Mouse (Mus musculus) CH12.LX (cell line): ENCODE measurements at regions not wholly inside any gene's neighbourhood (a gene's known extent, or its start where the extent isn't known, plus 50 kb on each side); places are given as distances from the start of the nearest gene placed in this dataset.

Experiments used
- DNase-seq: peaks from one replicate; pipeline ENCODE4 v3.0.0-alpha.2; 2013; ENCODE audit errors: extremely low read depth
- H3K27ac ChIP-seq: 2 replicates; pipeline ENCODE4 v1.5.1; 2012; ENCODE audit warnings: low read depth, mild to moderate bottlenecking, control low read depth, moderate library complexity; ENCODE audit not compliant: insufficient read depth
- H3K27me3 ChIP-seq: replicated peaks from 2 replicates; pipeline ENCODE3; 2012; ENCODE audit warnings: inconsistent platforms
- H3K36me3 ChIP-seq, 2 experiments: replicated peaks in 1 of 2; 2 replicates each; pipeline versions ENCODE3 to v1.6.1; 2012; ENCODE audit warnings: inconsistent platforms in 1 of 2, low read length in 1 of 2, mild to moderate bottlenecking in 1 of 2, mixed read lengths in 1 of 2, moderate library complexity in 1 of 2; ENCODE audit not compliant: control insufficient read depth in 1 of 2, insufficient read depth in 1 of 2
- H3K4me1 ChIP-seq, 2 experiments: 2 replicates each; pipeline ENCODE4 v1.6.1; 2012; ENCODE audit warnings: inconsistent platforms in 1 of 2, moderate library complexity in 1 of 2; ENCODE audit not compliant: insufficient read depth in 2 of 2, control insufficient read depth in 1 of 2
- H3K4me2 ChIP-seq: 2 replicates; pipeline ENCODE4 v1.6.1; 2012; ENCODE audit warnings: low read depth, mild to moderate bottlenecking, control low read depth; ENCODE audit not compliant: poor library complexity, insufficient read depth, severe bottlenecking
- H3K4me3 ChIP-seq, 3 experiments: fragments of 150-350 bp in 1 of 3; sonication (generic) in 1 of 3; replicated peaks in 1 of 3; 2 replicates each; pipeline versions ENCODE3 to v1.5.1; 2011 to 2012; ENCODE audit warnings: low read depth in 2 of 3, low read length in 2 of 3, mild to moderate bottlenecking in 2 of 3, moderate library complexity in 2 of 3, control low read depth in 1 of 3, improper control_type of control experiment in 1 of 3, inconsistent platforms in 1 of 3, mixed read lengths in 1 of 3; ENCODE audit not compliant: poor library complexity in 1 of 3
- H3K79me2 ChIP-seq: replicated peaks from 2 replicates; pipeline ENCODE4 v1.6.1; 2012; ENCODE audit warnings: mild to moderate bottlenecking, moderate library complexity; ENCODE audit not compliant: control insufficient read depth, poor library complexity, insufficient read depth, severe bottlenecking; ENCODE audit errors: extremely low read depth
- H3K9ac ChIP-seq: 2 replicates; pipeline ENCODE4 v1.6.1; 2012; ENCODE audit warnings: low read depth, mild to moderate bottlenecking, control low read depth, moderate library complexity; ENCODE audit not compliant: insufficient read depth
- H3K9me3 ChIP-seq: replicated peaks from 2 replicates; pipeline ENCODE3; 2012; ENCODE audit warnings: low read length, inconsistent platforms, mixed read lengths
- CHD1 ChIP-seq: IDR thresholded peaks from 2 replicates; pipeline ENCODE4 v1.6.1; 2012; ENCODE audit warnings: low read depth, low read length, improper control_type of control experiment, inconsistent platforms
- CTCF ChIP-seq, 2 experiments: IDR thresholded peaks in 1 of 2; conservative IDR thresholded peaks in 1 of 2; 2 replicates each; pipeline ENCODE4 v1.5.1; 2011 to 2012; ENCODE audit warnings: low read depth in 2 of 2, low read length in 2 of 2, improper control_type of control experiment in 1 of 2, inconsistent platforms in 1 of 2, mild to moderate bottlenecking in 1 of 2, moderate library complexity in 1 of 2
- E2F4 ChIP-seq: IDR thresholded peaks from 2 replicates; pipeline ENCODE4 v1.6.1; 2011; ENCODE audit warnings: low read depth, low read length, improper control_type of control experiment; ENCODE audit not compliant: insufficient replicate concordance
- ELF1 ChIP-seq: IDR thresholded peaks from 2 replicates; pipeline ENCODE4 v1.6.1; 2014; ENCODE audit warnings: low read depth, mild to moderate bottlenecking, inconsistent platforms, low read length, improper control_type of control experiment
- ETS1 ChIP-seq: conservative IDR thresholded peaks from 2 replicates; pipeline ENCODE4 v1.6.1; 2012; ENCODE audit warnings: low read depth, mild to moderate bottlenecking, inconsistent platforms, low read length, improper control_type of control experiment, moderate library complexity
- HCFC1 ChIP-seq: IDR thresholded peaks from 2 replicates; pipeline ENCODE4 v1.6.1; 2012; ENCODE audit warnings: low read depth, mild to moderate bottlenecking, inconsistent platforms, low read length, improper control_type of control experiment
- IRF4 ChIP-seq: IDR thresholded peaks from 2 replicates; pipeline ENCODE4 v1.6.1; 2014; ENCODE audit warnings: low read depth, mild to moderate bottlenecking, inconsistent platforms, low read length, improper control_type of control experiment
- JUND ChIP-seq: conservative IDR thresholded peaks from 2 replicates; pipeline ENCODE4 v1.6.1; 2011; ENCODE audit warnings: low read depth, low read length, improper control_type of control experiment
- KAT2A ChIP-seq: IDR thresholded peaks from 2 replicates; pipeline ENCODE4 v1.6.1; 2012; ENCODE audit warnings: low read length, improper control_type of control experiment, inconsistent platforms; ENCODE audit not compliant: insufficient replicate concordance
- MAFK ChIP-seq: IDR thresholded peaks from 2 replicates; pipeline ENCODE4 v1.6.1; 2011; ENCODE audit warnings: low read length, improper control_type of control experiment; ENCODE audit not compliant: insufficient replicate concordance
- PAX5 ChIP-seq: IDR thresholded peaks from 2 replicates; pipeline ENCODE4 v1.6.1; 2012; ENCODE audit warnings: low read length, inconsistent platforms, mixed read lengths
- POLR2AphosphoS2 ChIP-seq: IDR thresholded peaks from 2 replicates; pipeline ENCODE4 v1.6.1; 2011; ENCODE audit warnings: low read depth, low read length, improper control_type of control experiment
- RAD21 ChIP-seq: IDR thresholded peaks from 2 replicates; pipeline ENCODE4 v1.6.1; 2011; ENCODE audit warnings: low read depth, mild to moderate bottlenecking, low read length, improper control_type of control experiment, moderate library complexity
- SIN3A ChIP-seq: IDR thresholded peaks from 2 replicates; pipeline ENCODE4 v1.6.1; 2012; ENCODE audit warnings: low read length, improper control_type of control experiment, inconsistent platforms
- SMC3 ChIP-seq: IDR thresholded peaks from 2 replicates; pipeline ENCODE4 v1.6.1; 2011; ENCODE audit warnings: low read depth, low read length, improper control_type of control experiment
- TBP ChIP-seq: conservative IDR thresholded peaks from 2 replicates; pipeline ENCODE4 v1.6.1; 2011; ENCODE audit warnings: low read depth, low read length, improper control_type of control experiment
- UBTF ChIP-seq: IDR thresholded peaks from 2 replicates; pipeline ENCODE4 v1.6.1; 2012; ENCODE audit warnings: low read depth, mild to moderate bottlenecking, inconsistent platforms, low read length, improper control_type of control experiment, moderate library complexity
- USF1 ChIP-seq: IDR thresholded peaks from 2 replicates; pipeline ENCODE4 v1.6.1; 2014; ENCODE audit warnings: low read depth, mild to moderate bottlenecking, inconsistent platforms, low read length, improper control_type of control experiment
- ZKSCAN1 ChIP-seq: IDR thresholded peaks from 2 replicates; pipeline ENCODE4 v1.6.1; 2012; ENCODE audit warnings: low read depth, inconsistent platforms, low read length, improper control_type of control experiment, borderline replicate concordance
- ZMIZ1 ChIP-seq: IDR thresholded peaks from 2 replicates; pipeline ENCODE4 v1.6.1; 2012; ENCODE audit warnings: low read depth, mild to moderate bottlenecking, inconsistent platforms, low read length, improper control_type of control experiment
- ZNF384 ChIP-seq: IDR thresholded peaks from 2 replicates; pipeline ENCODE4 v1.6.1; 2012; ENCODE audit warnings: low read depth, low read length, improper control_type of control experiment, inconsistent platforms
- dilution Hi-C: fragments of 300-500 bp; cut with MboI; formaldehyde crosslinking; loops from 2 replicates; pipeline ENCODE4 v1.14.3; 2020; ENCODE audit warnings: low sequenced_read_pairs; ENCODE audit not compliant: extremely low pct_unique_long_range_greater_than_20kb, extremely low pct_ligation_motif_present
- in situ Hi-C: fragments of 300-500 bp; cut with MboI; formaldehyde crosslinking; loops from 3 replicates; pipeline ENCODE4 v1.14.3; 2019; ENCODE audit warnings: low sequenced_read_pairs, low pct_ligation_motif_present, low pct_unique_long_range_greater_than_20kb, mixed read lengths

GRCm38 (mm10) chr17:42956588-42956987 is 59.8 kb upstream of the Tnfrsf21 start:
- Histone ChIP-seq H3K4me2 (no peak overlapping the region), H3K4me1 (no peaks in the 10 kb centered on the region), H3K9ac (no peak overlapping the region), H3K27me3 (no peaks in the 10 kb centered on the region), H3K79me2 (no peaks in the 10 kb centered on the region), H3K4me3 (no peak overlapping the region)
- dilution Hi-C loops: no loop called here
- DNase-seq: no peak
- in situ Hi-C loops: no loop called here
- TF ChIP-seq ZKSCAN1 (no peak), E2F4 (no peak), CHD1 (no peak), KAT2A (no peak), IRF4 (no peak), POLR2AphosphoS2 (no peak), ZNF384 (no peak), ETS1 (no peak), TBP (no peak)
- TF ChIP-seq, all 38 proteins: peak for 0
- no peaks in the 10 kb centered on the region for H3K9me3 ChIP-seq
- H3K27ac ChIP-seq: no peak overlapping the region
- no peaks in the 10 kb centered on the region for H3K36me3 ChIP-seq

- in situ Hi-C loops (no loop called here), dilution Hi-C loops (no loop called here)
- Histone ChIP-seq H3K4me2 (no peak overlapping the region), H3K4me3 (no peak overlapping the region), H3K36me3 (no peaks in the 10 kb centered on the region), H3K4me1 (no peaks in the 10 kb centered on the region), H3K27me3 (no peaks in the 10 kb centered on the region), H3K9me3 (no peaks in the 10 kb centered on the region), H3K27ac (no peak overlapping the region), H3K79me2 (no peaks in the 10 kb centered on the region), H3K9ac (no peak overlapping the region)
- TF ChIP-seq ELF1 (no peak), PAX5 (no peak), ZMIZ1 (no peak), CTCF (conservative IDR thresholded peaks at IDR 0.05 in 1 of 2, IDR thresholded peaks at IDR 0.05 in 1 of 2; ENCODE audit: low read depth in 2 of 2, low read length in 2 of 2) (no peak), RAD21 (no peak), POLR2AphosphoS2 (no peak), USF1 (no peak), UBTF (no peak), MAFK (no peak), ZKSCAN1 (no peak), HCFC1 (no peak), SIN3A (no peak), SMC3 (no peak), JUND (no peak)
- no peak for DNase-seq
Observed at GRCm38 (mm10) chr17:42954722-42955121, 61.6 kb upstream of the Tnfrsf21 start.
